In genomic region chr16:90185928-90186588, GRCm38 (mm10) we compare ENCODE assay signal across 8 mouse cellular contexts. TPM values are rescaled to one million over a fixed set of nuclear protein-coding genes. Genes with fewer than 3 reads are reported as not detected.
DNase-seq lines count a peak whose midpoint lies in the region; ATAC-seq lines count a peak whose summit lies in the region.

No protein-coding gene starts in this region.

- ATAC-seq in megakaryocyte-erythroid progenitor cell, adult 5-6 weeks (replicated peaks; ENCODE audit: low FRiP score, low TSS enrichment, poor library complexity, severe bottlenecking) = peak; percentile 81

- peak; percentile 92 for DNase-seq in ZHBTc4 (ENCODE audit: low read depth, low spot score)
- peak; percentile 83 for DNase-seq in cerebellum, adult 8-10 months
- DNase-seq in frontal cortex, adult 2 months (ENCODE audit: extremely low spot score in 1 of 2, low spot score in 1 of 2) = peak; percentile 67 to 93
- peak; percentile 63 for DNase-seq in hindlimb bud, embryonic 11.5 days (ENCODE audit: extremely low spot score, low read depth, low spot score)
- DNase-seq in left cerebral cortex, adult 11 months (ENCODE audit: low spot score) = peak; percentile 72
- peak; percentile 90 to 93 for DNase-seq in right cerebral cortex, adult 2 months (ENCODE audit: low spot score in 2 of 2)
- DNase-seq in urinary bladder, postnatal 36 days (ENCODE audit: low spot score in 2 of 2) = peak; percentile 70 to 79

RNA-seq across cellular contexts. Expression of gene Sod1, which starts 34.5 kb away (rescaled TPM):
- polyA plus RNA-seq in frontal cortex, adult 2 months (2012; rRNA removed) = 794 and 821 TPM in 2 replicates
- total RNA-seq in megakaryocyte-erythroid progenitor cell, adult 5-6 weeks (2014; fragmentation: Nextera tagmentation) = 1,056 and 1,102 TPM in 2 replicates
- 1,074 and 1,263 TPM in 2 replicates for total RNA-seq in megakaryocyte-erythroid progenitor cell, adult 5-6 weeks (2017)

RNA-seq across cellular contexts. Expression of gene Tiam1, which starts 42.5 kb away (rescaled TPM):
- 43.7 and 49.1 TPM in 2 replicates for polyA plus RNA-seq in frontal cortex, adult 2 months (2012; rRNA removed)
- 8.3 and 23.6 TPM in 2 replicates for total RNA-seq in megakaryocyte-erythroid progenitor cell, adult 5-6 weeks (2014; fragmentation: Nextera tagmentation)
- 11.6 and 14.2 TPM in 2 replicates for total RNA-seq in megakaryocyte-erythroid progenitor cell, adult 5-6 weeks (2017)

Comparison
In these comparisons a context has a peak if more than half of its experiments do, and no peak if none do; other contexts are left out.
1. Peak in every context shown above with its lines: DNase-seq and ATAC-seq.